Mouse (Mus musculus): ENCODE measurements around the gene Xpc. TPM values are rescaled to one million over a fixed set of nuclear protein-coding genes. Genes with fewer than 3 reads are reported as not detected.

Gene Xpc
- polyA plus RNA-seq, 1 experiment from 2014 or later = 17.7 TPM

Other genes starting within 250 kb of the Xpc start
- not detected in 2 replicates for gene Wnt7a, start 104.5 kb downstream of the Xpc start, polyA plus RNA-seq (2014; fragmentation: Nextera tagmentation; extraction: Ambion mirVana)
- 24.0 and 26.4 TPM in 2 replicates for gene Chchd4, start 42.3 kb downstream of the Xpc start, polyA plus RNA-seq (2014; fragmentation: Nextera tagmentation; extraction: Ambion mirVana)
- gene Tmem43, start 42.2 kb downstream of the Xpc start, polyA plus RNA-seq (2014; fragmentation: Nextera tagmentation; extraction: Ambion mirVana) = 52.7 and 54.3 TPM in 2 replicates
- gene Lsm3, start within 50 bp of the Xpc start, polyA plus RNA-seq (2014; fragmentation: Nextera tagmentation; extraction: Ambion mirVana) = 252 and 279 TPM in 2 replicates
- 60.3 and 65.1 TPM in 2 replicates for gene Slc6a6, start 168.2 kb upstream of the Xpc start, polyA plus RNA-seq (2014; fragmentation: Nextera tagmentation; extraction: Ambion mirVana)